Mouse (Mus musculus) heart, postnatal 36 days (tissue): ENCODE results near the gene Schip1. TPM values are rescaled to one million over a fixed set of nuclear protein-coding genes. Genes with fewer than 3 reads are reported as not detected.

Experiments
- DNase-seq, 2 experiments: peaks; one replicate each; pipeline ENCODE4 v3.0.0; 2021 to 2022
- intact Hi-C: fragments of 180-260 bp; cut with DNase I; formaldehyde crosslinking; loops from one replicate; pipeline ENCODE4 v1.15.1; 2025
- total RNA-seq, 2 experiments: library from RNA; stranded (reverse); gene quantifications; 2 replicates each; pipeline ENCODE4 v1.2.3; 2021

The Schip1 gene
- total RNA-seq, 2 experiments from 2014 or later, result 178 to 194 TPM

DNA sequence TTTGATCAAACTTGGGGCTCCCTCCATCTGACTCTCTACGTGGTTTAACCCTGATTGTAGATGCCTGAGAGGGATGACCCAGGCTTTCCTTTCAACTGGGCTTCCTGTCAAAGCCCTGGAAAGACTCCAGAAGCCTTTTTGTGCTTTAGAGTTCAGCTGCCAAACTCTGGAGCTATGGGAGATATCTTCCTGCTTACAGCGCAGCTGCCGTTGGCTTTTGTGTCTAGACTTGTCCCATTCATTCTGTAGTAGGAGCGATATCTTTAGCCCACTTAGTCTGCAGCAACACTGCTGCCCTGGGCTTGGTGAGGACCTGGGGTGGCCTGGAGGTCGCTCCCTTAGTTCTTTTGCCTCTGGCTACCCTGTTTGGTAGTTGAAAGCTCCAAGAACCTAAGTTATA, 56.7 kb downstream of the Schip1 start:
- intact Hi-C loops, result no loop called here
- DNase-seq, result peak in 1 of 2 experiments; percentile 5

DNA sequence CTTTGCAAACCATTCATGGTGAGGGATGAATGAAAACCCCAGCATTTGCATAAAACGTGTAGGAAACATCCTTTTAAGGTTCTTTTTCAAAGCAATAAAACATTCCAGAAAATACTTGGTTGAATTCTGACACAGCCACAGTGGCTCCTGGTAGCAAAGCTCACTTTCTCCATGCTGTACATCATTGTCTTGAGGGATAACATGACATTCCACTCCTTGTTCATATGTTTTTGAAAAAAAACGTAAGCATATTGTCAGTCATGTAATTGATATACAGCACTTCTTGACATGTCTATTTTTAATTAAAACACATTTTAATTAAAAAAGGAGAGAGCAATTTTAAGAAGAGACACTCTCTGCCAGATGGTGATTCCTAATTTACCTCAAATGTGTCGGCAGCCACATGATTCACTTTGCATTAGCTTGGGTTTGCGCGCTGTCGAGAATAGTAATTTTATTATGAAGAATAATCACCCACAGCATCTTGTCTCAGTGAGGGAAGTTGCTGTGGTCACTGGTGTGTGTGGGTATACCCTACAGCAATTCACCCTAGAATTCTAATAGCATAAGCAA, 61.8 kb downstream of the Schip1 start:
- DNase-seq, result no peak
- intact Hi-C loops, result no loop called here

DNA sequence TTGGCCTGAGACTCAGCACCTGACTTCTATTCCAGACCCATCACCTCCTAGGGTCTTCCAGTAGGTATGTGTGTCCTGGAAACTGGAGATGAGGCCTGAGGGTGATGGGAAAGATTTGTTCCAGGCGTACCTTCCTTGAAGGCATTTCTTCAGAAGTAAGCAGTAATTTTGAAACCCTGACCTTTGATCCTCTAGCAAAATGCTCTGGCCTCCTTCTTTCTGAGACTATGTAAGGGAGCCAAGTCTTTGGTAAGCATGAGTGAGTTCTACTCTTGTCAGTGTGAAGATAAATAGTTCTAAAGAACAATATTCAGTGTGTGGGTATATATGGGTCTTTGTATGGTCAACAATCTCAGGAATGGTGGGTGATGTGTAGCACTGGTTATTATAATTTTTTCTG, 65.8 kb downstream of the Schip1 start:
- intact Hi-C loops, result no loop called here
- no peak for DNase-seq

DNA sequence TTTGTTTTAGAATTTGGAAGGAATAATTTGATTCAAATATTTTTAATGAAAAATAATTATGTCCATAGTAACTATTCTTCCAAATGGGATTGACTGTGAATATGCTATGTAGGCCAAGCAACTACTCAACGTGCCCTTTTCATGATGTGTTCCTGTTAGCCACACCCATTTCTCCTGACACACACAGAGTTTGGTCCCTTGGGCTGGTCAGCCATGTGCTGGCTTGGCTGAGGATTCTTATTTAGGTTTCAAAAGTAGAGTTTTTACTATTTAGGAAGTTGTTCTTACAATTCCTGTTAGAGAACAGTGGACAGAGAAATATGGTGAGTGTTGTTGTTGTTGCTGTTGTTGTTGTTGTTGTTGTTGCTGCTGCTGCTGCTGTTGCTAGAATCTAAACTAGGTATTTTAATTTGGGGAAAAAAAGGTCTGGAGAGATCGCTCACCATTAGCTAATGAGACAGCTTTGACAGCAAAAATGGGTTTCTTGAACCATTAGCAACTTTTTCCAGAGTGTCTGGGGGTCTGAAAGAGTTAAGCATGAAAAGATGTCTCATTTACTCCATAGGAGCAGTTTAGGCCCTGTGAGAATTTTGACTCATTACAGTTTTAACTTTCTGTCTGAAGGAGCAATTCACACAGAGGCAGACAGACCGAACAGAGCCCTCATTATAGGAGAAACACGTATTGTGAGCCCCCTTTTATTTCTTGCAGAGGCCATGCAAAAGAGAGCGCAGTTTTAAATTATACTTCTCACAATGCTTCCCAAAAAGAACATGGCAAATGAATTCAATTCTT, 74.4 kb downstream of the Schip1 start:
- DNase-seq, result no peak
- intact Hi-C loops, result no loop called here

DNA sequence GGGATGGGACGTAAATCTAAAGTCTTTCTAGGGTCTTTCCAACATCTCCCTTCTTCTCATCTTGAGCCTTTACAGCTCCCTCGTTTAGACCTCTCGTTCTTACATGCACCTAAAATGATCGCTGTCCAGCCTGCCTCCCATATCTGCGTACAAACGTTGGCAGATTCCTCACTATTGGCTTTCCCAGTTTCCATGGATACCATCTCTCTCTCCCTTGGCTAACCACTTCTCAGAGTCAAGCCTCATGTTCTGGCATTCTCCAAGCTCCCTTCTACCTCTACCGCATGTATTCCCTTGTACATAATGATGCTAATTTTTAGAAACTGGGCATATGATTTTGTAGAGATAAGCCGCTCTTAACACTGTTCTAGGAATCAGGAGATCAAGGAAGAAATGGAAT, 86.1 kb downstream of the Schip1 start:
- intact Hi-C loops, result no loop called here
- no peak for DNase-seq

DNA sequence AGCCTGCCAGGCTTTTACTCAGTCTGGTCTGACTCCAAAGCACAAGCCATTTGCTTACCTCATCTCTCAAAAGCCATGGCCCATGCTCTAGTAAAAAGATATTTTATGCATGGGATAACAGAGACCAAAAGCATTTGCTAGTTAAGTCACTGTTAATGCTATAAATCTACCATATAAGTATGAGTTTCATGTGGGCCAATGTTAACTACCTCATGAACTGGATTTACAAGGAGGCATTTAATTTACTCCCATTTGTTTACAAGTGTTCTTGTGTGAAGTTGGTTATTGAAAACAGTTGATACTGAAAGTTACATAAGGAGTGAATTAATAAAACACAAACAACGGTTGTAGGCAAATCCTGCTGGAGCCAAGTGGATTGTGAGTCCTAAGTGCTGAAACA, 95.6 kb downstream of the Schip1 start:
- intact Hi-C loops, result no loop called here
- no peak for DNase-seq

DNA sequence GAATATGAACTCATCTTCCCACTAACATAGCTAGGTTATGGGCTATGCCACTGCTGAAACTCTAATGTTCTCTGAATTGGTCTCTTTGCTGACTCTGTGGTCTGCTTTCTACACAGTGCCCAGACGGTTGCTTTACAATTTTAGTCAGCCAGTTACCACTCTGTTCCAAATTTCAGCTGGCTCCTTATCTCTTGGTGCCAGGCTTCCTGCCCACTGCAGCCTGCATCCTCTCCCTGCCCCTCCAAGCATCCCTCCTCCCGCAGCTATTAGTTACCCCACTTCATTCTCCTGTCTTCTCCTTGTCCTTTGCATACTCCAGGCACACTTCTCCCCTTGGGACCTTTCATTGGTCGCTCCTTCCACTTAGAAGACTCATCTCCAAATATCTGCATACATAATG, 96.2 kb downstream of the Schip1 start:
- no peak for DNase-seq
- intact Hi-C loops, result no loop called here

DNA sequence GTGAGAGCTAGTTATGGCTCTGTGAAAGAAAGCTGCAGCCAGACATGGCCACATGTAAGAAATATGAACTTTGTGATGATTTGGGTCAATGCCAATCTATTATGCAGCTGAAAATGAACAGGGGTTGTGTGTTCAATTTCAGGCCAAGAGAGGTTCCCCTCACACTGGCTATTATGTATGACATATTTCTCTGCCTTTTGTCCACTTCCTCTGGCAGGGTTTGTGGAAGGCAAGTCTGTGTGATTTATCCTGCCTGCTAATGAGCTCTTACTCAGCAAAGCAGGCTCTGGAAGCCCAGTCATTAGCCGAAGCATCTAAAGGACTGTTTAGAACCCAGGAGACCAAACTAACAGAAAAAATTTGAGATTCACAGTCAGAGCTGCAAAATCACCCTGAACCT, 113.6 kb downstream of the Schip1 start:
- DNase-seq, result no peak
- intact Hi-C loops, result no loop called here

DNA sequence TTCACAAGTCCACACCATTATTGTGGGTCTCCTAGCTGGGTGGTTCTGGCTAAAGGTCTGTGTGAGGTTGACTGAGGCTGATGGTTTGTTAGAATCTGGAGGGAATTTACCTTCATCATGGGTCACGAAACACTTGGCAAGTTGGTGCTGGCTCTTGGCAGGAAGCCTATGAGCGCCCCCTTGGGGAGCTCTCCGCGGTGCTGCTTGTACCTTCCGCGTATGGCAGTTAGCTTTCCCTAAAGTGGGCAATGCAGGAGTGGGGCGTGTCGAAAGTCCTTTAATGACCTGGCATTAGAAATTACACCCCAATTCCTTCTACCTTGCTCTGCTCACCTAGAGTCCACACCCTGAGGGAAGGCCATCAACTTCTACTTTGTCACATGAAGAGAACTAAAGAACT, 122.9 kb downstream of the Schip1 start:
- no peak for DNase-seq
- intact Hi-C loops, result no loop called here

DNA sequence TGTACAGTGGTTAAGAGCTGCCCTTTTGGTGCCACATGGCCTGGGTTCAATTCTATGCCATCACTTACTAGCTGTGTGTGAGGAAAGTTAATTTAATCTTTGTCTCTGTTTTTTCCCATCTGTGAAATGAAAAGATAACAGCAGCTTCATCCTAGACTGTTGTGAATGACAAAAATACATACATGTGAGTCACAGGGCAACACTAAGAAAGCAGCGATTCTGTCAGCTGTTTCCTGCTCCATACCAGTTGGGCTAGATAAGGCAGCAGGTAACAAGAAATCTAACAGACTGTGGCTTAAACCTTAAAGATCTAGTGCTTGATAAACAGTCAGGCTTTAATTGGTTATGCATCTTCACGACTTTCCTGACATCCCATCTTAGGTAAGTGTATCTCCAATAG, 124.5 kb downstream of the Schip1 start:
- intact Hi-C loops, result no loop called here
- DNase-seq, result no peak

DNA sequence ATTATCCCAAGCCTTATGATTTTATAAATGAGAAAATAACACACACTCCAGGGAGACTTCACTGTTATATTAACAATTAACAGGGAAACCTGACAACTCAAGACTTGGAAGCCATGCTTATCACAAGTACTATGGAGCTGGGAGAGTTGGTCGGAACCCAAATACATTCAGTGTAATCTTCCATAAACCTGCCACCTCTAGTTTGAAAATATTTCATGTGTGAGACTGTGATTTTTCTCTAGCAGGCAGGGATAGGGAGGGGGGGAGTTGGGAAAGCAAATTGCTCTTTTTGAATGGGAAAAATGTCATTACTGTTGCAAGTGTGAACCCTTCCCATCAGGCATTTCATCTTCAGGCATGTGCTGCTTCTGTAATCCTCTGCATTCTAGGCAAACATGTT, 132.3 kb downstream of the Schip1 start:
- DNase-seq, result no peak
- intact Hi-C loops, result no loop called here

DNA sequence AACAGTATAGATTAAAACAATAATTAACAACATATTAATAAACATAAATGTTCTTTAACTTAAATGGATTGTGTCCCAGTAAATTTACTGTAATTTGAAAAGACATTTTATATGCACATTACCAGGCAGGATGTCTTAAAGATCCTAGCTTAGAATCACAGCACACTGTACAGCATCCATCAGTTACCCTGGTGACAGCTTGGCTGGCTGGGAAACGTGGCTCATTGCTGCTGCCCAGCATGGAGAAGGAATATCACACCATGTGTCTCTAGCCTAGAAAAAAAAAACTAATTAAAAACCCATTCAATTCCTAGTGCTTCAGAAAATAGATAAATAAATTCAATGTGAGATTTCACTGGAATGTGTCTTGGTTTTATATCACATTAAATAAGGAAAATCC, 136.6 kb downstream of the Schip1 start:
- DNase-seq, result no peak
- intact Hi-C loops, result no loop called here

DNA sequence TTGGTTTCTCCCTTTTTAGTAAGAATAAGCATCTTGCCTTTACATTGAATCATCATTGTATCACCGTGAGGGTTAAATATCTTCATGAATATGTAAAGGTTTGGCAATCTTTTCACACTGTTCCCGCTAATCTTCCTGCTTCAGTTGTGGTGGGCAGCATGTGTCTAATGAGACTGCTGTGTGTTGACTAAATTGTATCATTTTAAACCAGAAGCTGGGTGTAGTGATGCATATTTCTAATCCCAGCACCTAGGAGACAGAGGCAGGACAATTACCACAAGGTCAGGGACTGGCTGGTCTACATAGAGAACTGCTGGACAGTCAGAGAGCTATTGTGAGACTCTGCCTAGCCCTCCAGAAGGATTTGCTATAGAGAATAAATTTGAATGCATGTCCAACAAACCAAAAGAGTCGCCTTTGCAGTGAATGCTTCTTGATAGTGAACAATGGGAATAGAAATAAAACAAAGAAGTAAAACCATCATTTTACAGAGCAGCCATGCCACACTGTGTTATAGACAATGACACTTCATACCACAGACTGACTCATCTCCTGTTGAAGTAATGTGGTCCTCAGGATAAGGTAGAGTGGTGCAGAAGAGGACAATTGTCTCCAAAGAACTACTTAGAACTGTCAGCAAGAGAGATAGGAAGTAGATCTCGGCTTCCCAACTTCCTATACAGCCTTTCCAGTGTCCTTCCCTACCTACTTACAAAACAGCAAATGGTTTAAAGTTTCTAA, 137.7 kb downstream of the Schip1 start:
- intact Hi-C loops, result no loop called here
- no peak for DNase-seq

DNA sequence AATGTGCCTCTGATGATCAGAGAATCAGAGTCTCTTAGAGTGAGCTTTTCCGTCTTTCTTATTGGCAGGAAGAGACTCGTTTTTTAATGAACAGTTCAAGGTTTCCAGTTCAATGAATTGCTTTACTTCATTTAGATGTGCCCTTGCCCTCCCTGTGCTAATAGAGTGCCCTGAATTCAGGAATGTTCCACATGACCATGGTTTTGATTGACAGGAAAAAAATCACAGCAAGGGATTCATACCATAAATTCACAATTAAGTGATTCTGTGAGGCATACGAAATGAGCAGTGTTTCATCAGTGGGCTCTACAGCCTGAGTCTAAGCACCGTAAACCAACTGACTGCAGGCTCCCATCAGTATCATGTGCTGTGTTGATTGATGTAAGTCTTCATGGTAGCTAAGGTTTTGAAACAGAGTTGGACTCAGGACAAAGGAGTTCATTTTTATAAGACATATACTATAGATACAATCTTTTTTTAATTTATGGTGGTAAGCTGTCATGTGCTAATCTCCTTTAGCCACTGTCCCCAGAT, 139.4 kb downstream of the Schip1 start:
- DNase-seq, result no peak
- intact Hi-C loops, result no loop called here

DNA sequence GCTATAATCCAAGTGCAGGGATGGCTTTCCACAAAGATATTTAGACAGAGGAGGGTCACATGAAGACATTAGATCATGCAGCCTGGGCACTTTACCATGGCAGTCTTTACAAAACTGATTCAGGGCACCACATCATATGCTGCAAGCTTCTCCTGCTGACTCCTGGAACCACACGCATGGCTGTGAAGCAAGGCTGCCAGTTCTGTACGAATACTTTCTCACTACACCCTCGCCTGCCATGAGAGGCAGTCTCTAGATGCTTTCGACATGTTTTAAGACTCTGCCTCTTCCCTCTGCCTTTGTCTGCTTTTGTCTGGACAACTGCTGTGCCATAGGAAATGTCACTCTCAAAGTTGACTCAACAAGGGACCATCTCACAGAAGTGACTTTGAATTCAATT, 145.8 kb downstream of the Schip1 start:
- intact Hi-C loops, result no loop called here
- DNase-seq, result no peak

DNA sequence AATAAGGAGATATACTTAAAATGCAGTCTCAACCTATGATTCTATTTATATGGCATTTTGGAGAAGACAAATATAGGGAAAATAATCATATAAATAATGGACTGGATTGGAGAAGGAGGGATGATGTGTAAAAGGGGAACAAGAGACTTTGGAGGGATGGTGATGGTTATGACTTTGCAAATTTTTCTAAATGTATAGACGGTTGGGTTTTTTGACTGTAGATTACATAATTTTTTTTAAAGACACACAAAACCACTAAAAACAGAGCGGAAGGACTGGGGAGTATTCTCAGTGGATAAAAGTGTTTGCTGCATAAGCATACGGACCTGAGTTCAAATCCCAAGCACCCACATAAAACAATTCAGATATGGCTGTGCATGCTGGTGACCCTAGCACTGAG, 156.8 kb downstream of the Schip1 start:
- no peak for DNase-seq
- intact Hi-C loops, result no loop called here

DNA sequence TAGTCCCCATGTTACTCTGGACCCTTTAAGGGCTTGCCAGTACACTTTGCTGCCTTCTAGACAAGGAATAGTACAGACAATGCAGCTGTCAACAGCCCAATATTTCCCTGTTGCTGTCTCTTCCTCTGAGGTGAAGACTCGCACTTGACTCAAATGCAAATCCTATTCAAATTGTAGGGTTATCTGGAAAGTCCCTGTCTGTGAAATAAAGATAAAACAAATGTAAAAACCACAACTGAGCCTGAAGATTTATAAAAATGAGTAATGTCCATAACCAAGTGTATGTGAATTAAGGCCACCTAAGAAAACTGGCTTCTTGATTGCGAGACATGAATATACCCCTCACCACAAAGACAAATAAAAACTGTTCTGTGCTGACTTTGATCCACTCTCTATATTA, 175.3 kb downstream of the Schip1 start:
- intact Hi-C loops, result no loop called here
- DNase-seq, result no peak

DNA sequence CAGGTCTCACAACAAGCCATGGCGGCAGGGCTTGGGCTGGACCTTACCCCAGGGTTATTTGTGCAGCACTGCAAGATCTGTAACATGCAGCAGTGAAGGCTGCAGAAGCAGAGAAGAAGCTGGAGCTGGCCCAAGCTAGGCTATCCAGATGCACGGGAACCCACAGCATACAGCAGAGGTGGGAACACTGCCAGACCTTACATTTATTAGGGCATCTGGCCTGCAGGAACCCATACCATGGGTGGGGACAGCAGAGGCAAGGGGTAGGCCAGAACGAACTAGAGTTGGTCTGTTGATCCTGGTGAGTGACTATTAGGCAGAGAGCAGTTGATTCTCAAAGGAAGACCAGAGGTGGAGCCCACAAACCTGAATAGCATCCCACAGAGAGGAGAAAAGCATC, 178.6 kb downstream of the Schip1 start:
- intact Hi-C loops, result no loop called here
- no peak for DNase-seq

DNA sequence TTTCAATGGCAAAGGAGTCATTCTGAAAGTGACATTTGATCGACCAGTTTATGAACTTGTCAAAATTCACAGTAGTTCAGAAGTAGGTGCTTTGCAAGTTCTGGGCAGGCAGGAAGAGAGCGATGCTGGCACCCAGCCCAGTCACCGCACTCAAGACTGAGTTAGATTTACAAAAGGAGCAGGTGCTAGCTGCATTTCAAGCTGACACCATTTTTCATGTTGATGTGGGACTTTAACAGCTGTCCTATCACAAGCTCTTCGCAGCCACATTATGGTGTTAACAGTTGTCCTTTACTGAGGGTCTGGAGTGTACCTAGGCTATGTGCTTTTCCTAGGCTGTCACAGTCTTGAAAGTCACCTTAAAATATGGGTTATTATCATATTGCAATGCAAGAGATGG, 181.6 kb downstream of the Schip1 start:
- no peak for DNase-seq
- intact Hi-C loops, result no loop called here

DNA sequence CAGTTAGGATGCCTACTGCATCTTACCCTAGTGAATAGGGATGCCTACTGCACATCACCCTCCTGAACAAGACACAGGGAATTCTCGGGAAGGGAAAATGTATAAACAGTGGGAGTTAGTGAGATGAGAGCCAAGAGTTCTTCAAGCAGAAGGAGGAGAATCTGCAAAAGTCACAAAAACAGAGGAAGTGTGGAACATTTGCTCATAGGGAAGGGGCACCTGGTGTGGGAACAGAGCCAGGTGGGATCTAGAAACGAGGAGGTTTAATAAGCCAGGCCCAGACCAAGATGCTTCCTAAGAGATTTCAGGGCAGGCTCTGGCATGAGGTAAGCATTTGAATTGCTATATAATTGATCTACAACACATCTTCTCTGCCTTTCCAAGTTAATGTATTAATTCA, 186.0 kb downstream of the Schip1 start:
- intact Hi-C loops, result no loop called here
- no peak for DNase-seq

DNA sequence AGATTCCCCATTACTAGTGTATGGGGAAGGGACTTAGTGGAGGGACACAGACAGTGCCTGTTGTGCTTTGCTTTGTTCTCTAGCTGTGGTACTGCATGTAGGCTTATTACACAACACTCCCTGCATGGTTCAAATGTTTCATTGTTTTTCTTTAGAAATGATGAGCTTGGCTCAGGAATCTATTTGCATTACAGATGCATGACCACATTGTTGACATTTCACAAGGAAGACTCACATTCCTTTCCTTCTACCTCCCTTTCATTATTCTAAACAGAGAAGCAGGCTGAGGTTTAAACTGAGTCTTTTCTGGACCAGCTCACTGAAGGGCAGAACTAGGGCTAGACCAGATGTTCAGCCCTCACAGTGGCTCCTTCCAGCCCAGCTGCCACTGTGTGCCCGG, 187.7 kb downstream of the Schip1 start:
- DNase-seq, result no peak
- intact Hi-C loops, result no loop called here

DNA sequence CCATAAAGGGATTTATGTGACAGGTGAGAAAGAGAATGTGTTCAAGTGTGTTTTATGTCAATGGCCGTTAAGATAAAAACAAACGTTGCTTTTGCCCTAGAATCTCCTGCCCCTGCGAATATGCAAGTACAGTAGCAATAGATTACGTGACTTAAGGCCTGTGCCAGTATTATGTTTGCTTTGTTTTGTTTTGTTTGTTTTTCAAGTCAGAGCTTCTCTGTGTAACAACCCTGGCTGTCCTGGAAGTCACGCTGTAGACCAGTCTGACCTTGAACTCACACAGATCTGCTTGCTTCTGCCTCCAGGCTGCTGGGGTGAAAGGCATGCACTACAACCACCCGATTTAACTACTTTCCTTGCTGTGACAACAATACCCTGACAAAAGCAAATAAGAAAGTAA, 197.7 kb downstream of the Schip1 start:
- intact Hi-C loops, result no loop called here
- no peak for DNase-seq
